ENCODE assay signal across 18 mouse cellular contexts in the genomic region with DNA sequence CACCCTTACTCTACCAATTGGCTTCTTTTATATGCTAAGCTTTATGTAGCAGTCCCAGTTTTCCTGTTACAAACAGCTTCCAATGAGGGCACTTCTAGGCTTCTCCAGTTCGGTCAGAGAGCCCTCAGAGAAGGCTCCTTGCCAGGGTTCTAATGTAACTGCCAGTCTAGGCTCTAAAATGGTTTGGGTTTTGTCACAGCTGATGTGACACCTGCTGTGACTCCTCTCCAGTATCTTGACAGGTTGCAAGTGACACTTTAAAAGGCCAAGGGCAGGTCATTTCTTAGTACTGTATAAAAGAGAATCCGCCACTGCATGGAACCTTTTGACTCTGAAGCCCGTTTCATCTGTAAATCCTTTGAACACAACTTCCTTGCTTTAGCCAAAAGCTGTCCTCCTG.
"Had no signal": no experiment of that assay in that cellular context is flagged by ENCODE, and none has a peak within 500 bp of the region (broad histone marks: within the 10 kb centered on the region; RNA-seq: fewer than 3 reads in every experiment).

No protein-coding gene starts in this region.

- H3K9me3 ChIP-seq: liver, embryonic 13.5 days; neural tube, embryonic 12.5 days; neural tube, embryonic 15.5 days had no signal

- H3K9ac ChIP-seq: liver, embryonic 13.5 days; neural tube, embryonic 12.5 days; neural tube, embryonic 15.5 days had no signal

- H3K4me1 ChIP-seq: liver, embryonic 13.5 days; neural tube, embryonic 12.5 days; neural tube, embryonic 15.5 days had no signal

- H3K27ac ChIP-seq: left cerebral cortex, adult 2 months; liver, embryonic 13.5 days; neural tube, embryonic 12.5 days; neural tube, embryonic 15.5 days had no signal

- H3K36me3 ChIP-seq: liver, embryonic 13.5 days; neural tube, embryonic 12.5 days; neural tube, embryonic 15.5 days had no signal

- DNase-seq: kidney, postnatal 10 days; kidney, postnatal 36 days; layer of hippocampus, postnatal 36 days; liver, embryonic 13.5 days; lung, adult 2 months; lung, postnatal 14 days; lung, postnatal 4 days; midbrain, embryonic 14.5 days; right cerebral cortex, adult 18-20 months; right cerebral cortex, postnatal 14 days; right cerebral cortex, postnatal 4 days; spleen, adult 18-20 months; thymus, adult 18-20 months; thymus, postnatal 36 days had no signal

- H3K27me3 ChIP-seq: liver, embryonic 13.5 days; neural tube, embryonic 12.5 days; neural tube, embryonic 15.5 days had no signal

- H3K4me2 ChIP-seq: liver, embryonic 13.5 days; midbrain, embryonic 11.5 days; neural tube, embryonic 12.5 days; neural tube, embryonic 15.5 days had no signal

- H3K4me3 ChIP-seq: left cerebral cortex, adult 2 months; liver, embryonic 13.5 days; neural tube, embryonic 12.5 days; neural tube, embryonic 15.5 days had no signal
